Mouse (Mus musculus): ENCODE results near the gene Pou2f2. TPM values are rescaled to one million over a fixed set of nuclear protein-coding genes. Genes with fewer than 3 reads are reported as not detected.

Pou2f2 gene
- polyA plus RNA-seq, 1 experiment: 0.38 TPM

- no peak for TF ChIP-seq GATA1 (IDR thresholded peaks at IDR 0.05; ENCODE audit: low read length)
Measured at GRCm38 (mm10) chr7:25206094-25206830, 26.7 kb upstream of the Pou2f2 start.

- no peak for TF ChIP-seq GATA1 (IDR thresholded peaks at IDR 0.05; ENCODE audit: low read length)
Measured at GRCm38 (mm10) chr7:25205355-25206093, 26.0 kb upstream of the Pou2f2 start.

- no peak for TF ChIP-seq GATA1 (IDR thresholded peaks at IDR 0.05; ENCODE audit: low read length)
Measured at GRCm38 (mm10) chr7:25203624-25204023, 24.1 kb upstream of the Pou2f2 start.

- no peak for TF ChIP-seq GATA1 (IDR thresholded peaks at IDR 0.05; ENCODE audit: low read length)
Measured at GRCm38 (mm10) chr7:25197384-25198018, 18.0 kb upstream of the Pou2f2 start.

GRCm38 (mm10) chr7:25196107-25196506 is 16.6 kb upstream of the Pou2f2 start:
- no peak for TF ChIP-seq GATA1 (IDR thresholded peaks at IDR 0.05; ENCODE audit: low read length)

- TF ChIP-seq GATA1 (IDR thresholded peaks at IDR 0.05; ENCODE audit: low read length): no peak
Measured at GRCm38 (mm10) chr7:25195148-25195547, 15.6 kb upstream of the Pou2f2 start.

- no peak for TF ChIP-seq GATA1 (IDR thresholded peaks at IDR 0.05; ENCODE audit: low read length)
Measured at GRCm38 (mm10) chr7:25192110-25192509, 12.6 kb upstream of the Pou2f2 start.

GRCm38 (mm10) chr7:25190806-25191205 is 11.3 kb upstream of the Pou2f2 start:
- no peak for TF ChIP-seq GATA1 (IDR thresholded peaks at IDR 0.05; ENCODE audit: low read length)

GRCm38 (mm10) chr7:25187662-25188650 is 8.4 kb upstream of the Pou2f2 start:
- no peak for TF ChIP-seq GATA1 (IDR thresholded peaks at IDR 0.05; ENCODE audit: low read length)

GRCm38 (mm10) chr7:25184091-25184490 is 4.6 kb upstream of the Pou2f2 start:
- no peak for TF ChIP-seq GATA1 (IDR thresholded peaks at IDR 0.05; ENCODE audit: low read length)

- no peak for TF ChIP-seq GATA1 (IDR thresholded peaks at IDR 0.05; ENCODE audit: low read length)
Measured at GRCm38 (mm10) chr7:25181814-25182213, 2.3 kb upstream of the Pou2f2 start.

GRCm38 (mm10) chr7:25181331-25181790 is 1.8 kb upstream of the Pou2f2 start:
- TF ChIP-seq GATA1 (IDR thresholded peaks at IDR 0.05; ENCODE audit: low read length): no peak

GRCm38 (mm10) chr7:25180512-25180911 is 986 bp upstream of the Pou2f2 start:
- no peak for TF ChIP-seq GATA1 (IDR thresholded peaks at IDR 0.05; ENCODE audit: low read length)

GRCm38 (mm10) chr7:25178787-25179605 is 530 bp downstream of the Pou2f2 start:
- no peak for TF ChIP-seq GATA1 (IDR thresholded peaks at IDR 0.05; ENCODE audit: low read length)

Measured in G1E-ER4 (cell line).